Mouse (Mus musculus): ENCODE results near the gene Tmem114.
A peak's percentile ranks its signal among the peaks of the same experiment; 100 is the strongest.

Tmem114 gene

GRCm38 (mm10) chr16:8406708-8407107 lies 18.2 kb downstream of the Tmem114 start:
- DNase-seq = peak; percentile 54

- DNase-seq = no peak
Measured at GRCm38 (mm10) chr16:8402663-8403062, 22.3 kb downstream of the Tmem114 start.

GRCm38 (mm10) chr16:8401171-8401955 lies 23.6 kb downstream of the Tmem114 start:
- no peak for DNase-seq

DNA sequence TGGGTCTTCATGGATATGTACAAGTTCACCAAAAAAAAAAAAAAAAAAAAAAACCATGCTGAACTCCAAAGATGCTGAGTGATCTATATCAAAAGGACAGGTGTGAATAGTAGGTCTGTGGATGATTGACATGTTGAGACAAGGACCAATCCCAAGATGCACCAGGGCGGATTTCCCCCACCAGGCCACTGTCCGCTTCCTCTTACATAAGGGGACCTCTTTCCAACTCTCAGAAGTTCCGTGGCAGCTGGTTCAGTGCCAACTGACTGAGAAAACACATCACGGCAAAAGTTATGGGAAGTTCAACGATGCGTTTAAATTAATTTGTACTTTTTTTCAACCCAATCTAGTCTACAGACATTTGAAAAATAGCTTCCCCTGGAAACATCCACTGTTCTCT lies 25.1 kb downstream of the Tmem114 start:
- no peak for DNase-seq

DNA sequence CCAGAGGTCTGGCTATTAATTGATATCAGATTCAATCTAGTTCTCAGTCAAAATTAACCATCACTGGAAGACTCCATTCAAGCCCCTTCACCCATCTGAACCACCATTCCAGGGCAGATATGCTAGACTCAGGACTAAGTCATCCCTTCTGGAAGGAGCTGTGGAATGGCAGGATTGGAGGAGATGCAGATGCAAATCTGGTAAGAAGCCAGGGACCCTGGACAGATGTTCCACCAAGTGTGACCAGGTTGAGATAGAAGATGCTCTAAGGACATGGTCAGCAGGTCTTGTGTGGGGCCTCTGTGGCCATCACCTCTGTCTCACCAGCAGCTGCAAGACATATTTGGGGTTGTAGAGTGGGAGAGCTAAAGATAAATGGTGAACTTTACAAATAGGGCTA lies 30.0 kb downstream of the Tmem114 start:
- DNase-seq = no peak

DNA sequence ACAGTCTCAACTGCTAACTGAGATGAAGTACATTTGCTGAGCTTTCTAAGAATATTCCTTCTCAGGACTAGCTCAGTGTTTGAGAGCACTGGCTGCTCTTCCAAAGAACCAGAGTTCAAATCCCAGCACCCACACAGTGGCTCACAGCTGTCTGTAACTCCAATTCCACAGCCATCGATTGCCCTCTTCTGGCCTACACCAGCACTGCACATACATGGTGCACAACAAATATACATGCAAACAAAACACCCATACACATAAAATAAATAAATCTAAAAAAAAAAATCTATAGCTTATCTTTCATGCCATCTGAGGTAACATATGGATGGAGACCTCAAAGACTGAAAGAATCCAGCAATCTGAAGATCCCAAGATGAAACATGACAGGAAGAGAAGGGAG lies 36.4 kb downstream of the Tmem114 start:
- DNase-seq = no peak

GRCm38 (mm10) chr16:8386386-8386785 lies 38.5 kb downstream of the Tmem114 start:
- DNase-seq = no peak

DNA sequence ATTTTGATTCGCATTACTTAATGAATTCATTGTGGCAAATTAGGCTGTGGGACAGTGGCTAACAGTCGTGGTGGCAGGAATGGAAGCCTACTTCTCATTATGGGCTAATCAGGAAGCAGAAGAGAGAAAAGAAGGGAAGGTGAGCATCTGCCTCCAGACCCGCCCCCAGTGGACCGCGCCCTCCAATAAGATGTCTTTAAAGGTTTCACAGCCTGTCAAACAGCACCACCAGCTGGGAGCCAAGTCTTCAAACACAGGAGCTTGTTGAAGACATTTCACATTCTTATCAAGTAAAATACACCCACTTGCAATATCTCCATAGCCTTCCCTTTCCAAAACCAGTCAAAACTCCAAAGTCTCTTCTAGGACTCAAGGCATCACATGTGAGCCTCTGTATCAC lies 39.3 kb downstream of the Tmem114 start:
- peak; percentile 8 for DNase-seq

DNA sequence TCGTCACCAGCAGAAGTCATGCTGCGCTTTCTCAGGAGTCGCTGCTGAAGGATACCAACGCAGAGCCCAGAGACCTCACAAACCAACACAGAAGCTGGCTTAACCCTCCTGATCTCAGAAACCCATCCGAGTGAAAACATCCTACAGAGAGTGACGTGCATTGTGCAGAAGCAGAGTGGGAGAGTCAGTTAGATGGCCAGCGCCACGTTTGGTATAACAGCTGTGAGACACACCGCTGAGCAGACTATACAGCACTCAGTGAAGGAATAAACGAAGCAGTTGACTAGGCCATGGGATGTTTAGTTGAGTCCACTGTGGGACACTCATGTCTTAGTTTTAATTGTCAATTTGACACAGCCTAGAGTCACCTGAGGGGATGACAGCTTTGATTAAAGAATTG lies 40.2 kb downstream of the Tmem114 start:
- no peak for DNase-seq

- DNase-seq = no peak
Measured at GRCm38 (mm10) chr16:8383396-8383795, 41.5 kb downstream of the Tmem114 start.

DNA sequence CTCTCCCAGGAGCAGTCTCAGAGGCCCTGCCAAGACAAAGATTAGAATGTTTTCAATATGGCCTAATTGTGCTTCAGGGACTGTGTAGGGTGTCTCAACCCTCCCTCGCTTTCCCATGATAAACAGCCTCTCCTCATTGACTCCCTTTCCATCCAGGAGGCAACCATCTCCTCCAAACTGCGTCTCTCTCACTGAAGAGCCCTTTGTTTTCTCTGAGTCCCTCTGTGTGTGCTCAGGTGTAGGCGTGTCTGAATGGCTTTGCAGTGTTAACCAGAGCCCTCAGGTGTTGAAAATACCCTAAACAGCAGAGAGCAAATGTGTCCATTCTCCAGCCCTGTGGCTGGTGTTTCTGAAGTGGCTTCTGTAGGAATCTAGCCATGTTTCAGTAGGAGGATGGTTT lies 61.9 kb downstream of the Tmem114 start:
- no peak for DNase-seq

All from thymus, postnatal 25 days (tissue).